Mouse (Mus musculus) MN1 (cell line): Measurements from ENCODE around the gene Nckap5.

Experiments
- DNase-seq: peaks from one replicate; pipeline ENCODE4 v3.0.0-alpha.2; 2016; ENCODE audit warnings: low spot score

Nckap5 gene

GRCm38 (mm10) chr1:126471419-126471818 lies 359.2 kb downstream of the Nckap5 start:
- DNase-seq = no peak

GRCm38 (mm10) chr1:126470883-126471282 lies 359.7 kb downstream of the Nckap5 start:
- DNase-seq = no peak

GRCm38 (mm10) chr1:126469818-126470544 lies 360.6 kb downstream of the Nckap5 start:
- no peak for DNase-seq

GRCm38 (mm10) chr1:126461527-126462354 lies 368.9 kb downstream of the Nckap5 start:
- DNase-seq = no peak

- no peak for DNase-seq
Measured at GRCm38 (mm10) chr1:126457739-126458138, 372.9 kb downstream of the Nckap5 start.

- DNase-seq = no peak
Measured at GRCm38 (mm10) chr1:126454504-126455173, 376.0 kb downstream of the Nckap5 start.

GRCm38 (mm10) chr1:126451472-126451871 lies 379.1 kb downstream of the Nckap5 start:
- DNase-seq = no peak

- no peak for DNase-seq
Measured at GRCm38 (mm10) chr1:126449424-126449823, 381.2 kb downstream of the Nckap5 start.

GRCm38 (mm10) chr1:126443890-126444289 lies 386.7 kb downstream of the Nckap5 start:
- no peak for DNase-seq

GRCm38 (mm10) chr1:126442723-126443122 lies 387.9 kb downstream of the Nckap5 start:
- DNase-seq = no peak

GRCm38 (mm10) chr1:126438000-126438572 lies 392.5 kb downstream of the Nckap5 start:
- DNase-seq = no peak

- DNase-seq = no peak
Measured at GRCm38 (mm10) chr1:126436937-126437667, 393.5 kb downstream of the Nckap5 start.

- no peak for DNase-seq
Measured at GRCm38 (mm10) chr1:126432285-126432684, 398.3 kb downstream of the Nckap5 start.

GRCm38 (mm10) chr1:126431594-126431993 lies 399.0 kb downstream of the Nckap5 start:
- peak; percentile 6 for DNase-seq

GRCm38 (mm10) chr1:126411426-126411825 lies 419.2 kb downstream of the Nckap5 start:
- DNase-seq = no peak

- DNase-seq = no peak
Measured at GRCm38 (mm10) chr1:126407886-126408285, 422.7 kb downstream of the Nckap5 start.

- DNase-seq = no peak
Measured at GRCm38 (mm10) chr1:126405543-126405942, 425.1 kb downstream of the Nckap5 start.

GRCm38 (mm10) chr1:126403970-126404369 lies 426.6 kb downstream of the Nckap5 start:
- DNase-seq = no peak

GRCm38 (mm10) chr1:126391204-126391603 lies 439.4 kb downstream of the Nckap5 start:
- no peak for DNase-seq

GRCm38 (mm10) chr1:126377339-126377980 lies 453.1 kb downstream of the Nckap5 start:
- no peak for DNase-seq

GRCm38 (mm10) chr1:126366736-126367135 lies 463.9 kb downstream of the Nckap5 start:
- DNase-seq = no peak
